Mouse (Mus musculus) C2C12 (cell line): ENCODE data around the gene Irs1. TPM values are rescaled to one million over a fixed set of nuclear protein-coding genes. Genes with fewer than 3 reads are reported as not detected.

Source experiments
- H3K27me3 ChIP-seq: one replicate; pipeline ENCODE4 v1.6.1; 2011; ENCODE audit not compliant: control insufficient read depth, insufficient read depth, insufficient read length
- H3K36me3 ChIP-seq: one replicate; pipeline ENCODE4 v1.6.1; 2011; ENCODE audit not compliant: control insufficient read depth, insufficient read depth
- H3K4me3 ChIP-seq: one replicate; pipeline ENCODE4 v1.5.1; 2011; ENCODE audit warnings: mild to moderate bottlenecking, control low read depth; ENCODE audit not compliant: poor library complexity, insufficient read depth, severe bottlenecking
- H3K79me2 ChIP-seq: one replicate; pipeline ENCODE4 v1.6.1; 2011; ENCODE audit not compliant: control insufficient read depth, insufficient read depth
- H3K79me3 ChIP-seq: one replicate; pipeline ENCODE4 v1.6.1; 2011; ENCODE audit warnings: low read depth, control low read depth
- H3ac ChIP-seq: one replicate; pipeline ENCODE3; 2011; ENCODE audit warnings: low read depth; ENCODE audit not compliant: control insufficient read depth, insufficient read length
- CEBPB ChIP-seq: IDR thresholded peaks from one replicate; pipeline ENCODE4 v1.6.1; 2011; ENCODE audit warnings: low read depth, mild to moderate bottlenecking, control low read depth, moderate library complexity
- CTCF ChIP-seq: IDR thresholded peaks from one replicate; pipeline ENCODE4 v1.5.1; 2011; ENCODE audit not compliant: control insufficient read depth, insufficient read depth, insufficient read length
- FOSL1 ChIP-seq: IDR thresholded peaks from one replicate; pipeline ENCODE4 v1.8.0; 2011; ENCODE audit warnings: mild to moderate bottlenecking, low read length; ENCODE audit not compliant: poor library complexity, insufficient read depth, severe bottlenecking
- MAX ChIP-seq: IDR thresholded peaks from one replicate; pipeline ENCODE4 v1.6.1; 2011; ENCODE audit warnings: mild to moderate bottlenecking, control low read depth
- MYOD1 ChIP-seq: IDR thresholded peaks from one replicate; pipeline ENCODE4 v1.6.1; 2011; ENCODE audit warnings: low read depth; ENCODE audit not compliant: control insufficient read depth, insufficient read length
- MYOG ChIP-seq: IDR thresholded peaks from one replicate; pipeline ENCODE4 v1.6.1; 2011; ENCODE audit not compliant: control insufficient read depth, insufficient read length; ENCODE audit errors: extremely low read depth
- USF1 ChIP-seq: IDR thresholded peaks from one replicate; pipeline ENCODE4 v1.6.1; 2011; ENCODE audit warnings: low read depth, mild to moderate bottlenecking, control low read depth, moderate library complexity
- polyA plus RNA-seq: library from polyadenylated mRNA; unstranded; fragments of >200 nt; fragmentation: generic; extraction: Trizol; gene quantifications from one replicate; pipeline ENCODE4 v1.2.1, GENCODE M21; 2012; ENCODE audit warnings: missing spikeins

Irs1 gene
- polyA plus RNA-seq, 1 experiment: 4.6 TPM

- H3K79me2 ChIP-seq: peaks cover 51% of the 10 kb centered on the region
- no peaks in the 10 kb centered on the region for H3K27me3 ChIP-seq
- H3ac ChIP-seq: no peak overlapping the region
- TF ChIP-seq MAX (no peak), MYOD1 (no peak), MYOG (no peak), FOSL1 (no peak), USF1 (no peak)
- peaks cover 24% of the 10 kb centered on the region for H3K79me3 ChIP-seq
- H3K36me3 ChIP-seq: peaks cover 63% of the 10 kb centered on the region
- no peak overlapping the region for H3K4me3 ChIP-seq
Observed at GRCm38 (mm10) chr1:82238245-82238644, 53.0 kb downstream of the Irs1 start.

- no peaks in the 10 kb centered on the region for H3K27me3 ChIP-seq
- H3ac ChIP-seq: no peak overlapping the region
- TF ChIP-seq MAX (no peak), MYOG (no peak), FOSL1 (no peak), USF1 (no peak), CEBPB (no peak), CTCF (no peak), MYOD1 (no peak)
- peaks cover 26% of the 10 kb centered on the region for H3K79me2 ChIP-seq
- H3K36me3 ChIP-seq: peaks cover 62% of the 10 kb centered on the region
- no peak overlapping the region for H3K4me3 ChIP-seq
- peaks cover 10% of the 10 kb centered on the region for H3K79me3 ChIP-seq
Observed at GRCm38 (mm10) chr1:82235455-82236104, 55.6 kb downstream of the Irs1 start.

GRCm38 (mm10) chr1:82234616-82235015 lies 56.6 kb downstream of the Irs1 start:
- no peaks in the 10 kb centered on the region for H3K27me3 ChIP-seq
- H3K4me3 ChIP-seq: no peak overlapping the region
- TF ChIP-seq MYOG (no peak), FOSL1 (no peak), MYOD1 (no peak), USF1 (no peak), CTCF (no peak), CEBPB (no peak), MAX (no peak)
- H3K36me3 ChIP-seq: peaks cover 57% of the 10 kb centered on the region
- H3K79me2 ChIP-seq: peaks cover 16% of the 10 kb centered on the region
- H3ac ChIP-seq: no peak overlapping the region
- H3K79me3 ChIP-seq: peaks cover 4% of the 10 kb centered on the region

- TF ChIP-seq USF1 (no peak), CEBPB (no peak), CTCF (no peak), MYOG (no peak), MAX (no peak), MYOD1 (no peak)
- no peaks in the 10 kb centered on the region for H3K79me2 ChIP-seq
- H3ac ChIP-seq: no peak within 1 kb of the TSS
- no peak within 1 kb of the TSS for H3K4me3 ChIP-seq
- peaks cover 47% of the 10 kb centered on the region for H3K36me3 ChIP-seq
- peaks cover 2% of the 10 kb centered on the region for H3K79me3 ChIP-seq
- no peaks in the 10 kb centered on the region for H3K27me3 ChIP-seq
Observed at GRCm38 (mm10) chr1:82232812-82233211, 58.4 kb downstream of the Irs1 start, which contains the start of gene Gm9747. Gm9747 (plus strand) TSS chr1:82233112.

GRCm38 (mm10) chr1:82228841-82229240 lies 62.4 kb downstream of the Irs1 start:
- Histone ChIP-seq H3K36me3 (peaks cover 10% of the 10 kb centered on the region), H3K27me3 (no peaks in the 10 kb centered on the region), H3K79me3 (no peaks in the 10 kb centered on the region), H3K79me2 (no peaks in the 10 kb centered on the region), H3K4me3 (no peak overlapping the region), H3ac (no peak overlapping the region)
- TF ChIP-seq MAX (no peak), CTCF (no peak), MYOD1 (no peak), USF1 (no peak), CEBPB (no peak), FOSL1 (no peak), MYOG (no peak)
